Mouse (Mus musculus) CH12.LX (cell line): Measurements from ENCODE around the gene BC051019. TPM values are rescaled to one million over a fixed set of nuclear protein-coding genes. Genes with fewer than 3 reads are reported as not detected.

Experiments used
- DNase-seq: peaks from one replicate; pipeline ENCODE4 v3.0.0-alpha.2; 2013; ENCODE audit errors: extremely low read depth
- H3K27ac ChIP-seq: 2 replicates; pipeline ENCODE4 v1.5.1; 2012; ENCODE audit warnings: low read depth, mild to moderate bottlenecking, control low read depth, moderate library complexity; ENCODE audit not compliant: insufficient read depth
- H3K27me3 ChIP-seq: replicated peaks from 2 replicates; pipeline ENCODE3; 2012; ENCODE audit warnings: inconsistent platforms
- H3K36me3 ChIP-seq, 2 experiments: replicated peaks in 1 of 2; 2 replicates each; pipeline versions ENCODE3 to v1.6.1; 2012; ENCODE audit warnings: inconsistent platforms in 1 of 2, low read length in 1 of 2, mild to moderate bottlenecking in 1 of 2, mixed read lengths in 1 of 2, moderate library complexity in 1 of 2; ENCODE audit not compliant: control insufficient read depth in 1 of 2, insufficient read depth in 1 of 2
- H3K4me1 ChIP-seq, 2 experiments: 2 replicates each; pipeline ENCODE4 v1.6.1; 2012; ENCODE audit warnings: inconsistent platforms in 1 of 2, moderate library complexity in 1 of 2; ENCODE audit not compliant: insufficient read depth in 2 of 2, control insufficient read depth in 1 of 2
- H3K4me2 ChIP-seq: 2 replicates; pipeline ENCODE4 v1.6.1; 2012; ENCODE audit warnings: low read depth, mild to moderate bottlenecking, control low read depth; ENCODE audit not compliant: poor library complexity, insufficient read depth, severe bottlenecking
- H3K4me3 ChIP-seq, 3 experiments: fragments of 150-350 bp in 1 of 3; sonication (generic) in 1 of 3; replicated peaks in 1 of 3; 2 replicates each; pipeline versions ENCODE3 to v1.5.1; 2011 to 2012; ENCODE audit warnings: low read depth in 2 of 3, low read length in 2 of 3, mild to moderate bottlenecking in 2 of 3, moderate library complexity in 2 of 3, control low read depth in 1 of 3, improper control_type of control experiment in 1 of 3, inconsistent platforms in 1 of 3, mixed read lengths in 1 of 3; ENCODE audit not compliant: poor library complexity in 1 of 3
- H3K79me2 ChIP-seq: replicated peaks from 2 replicates; pipeline ENCODE4 v1.6.1; 2012; ENCODE audit warnings: mild to moderate bottlenecking, moderate library complexity; ENCODE audit not compliant: control insufficient read depth, poor library complexity, insufficient read depth, severe bottlenecking; ENCODE audit errors: extremely low read depth
- H3K9ac ChIP-seq: 2 replicates; pipeline ENCODE4 v1.6.1; 2012; ENCODE audit warnings: low read depth, mild to moderate bottlenecking, control low read depth, moderate library complexity; ENCODE audit not compliant: insufficient read depth
- H3K9me3 ChIP-seq: replicated peaks from 2 replicates; pipeline ENCODE3; 2012; ENCODE audit warnings: low read length, inconsistent platforms, mixed read lengths
- CHD2 ChIP-seq: IDR thresholded peaks from 2 replicates; pipeline ENCODE4 v1.6.1; 2011; ENCODE audit warnings: low read length, improper control_type of control experiment
- CTCF ChIP-seq, 2 experiments: IDR thresholded peaks in 1 of 2; conservative IDR thresholded peaks in 1 of 2; 2 replicates each; pipeline ENCODE4 v1.5.1; 2011 to 2012; ENCODE audit warnings: low read depth in 2 of 2, low read length in 2 of 2, improper control_type of control experiment in 1 of 2, inconsistent platforms in 1 of 2, mild to moderate bottlenecking in 1 of 2, moderate library complexity in 1 of 2
- EP300 ChIP-seq: IDR thresholded peaks from 2 replicates; pipeline ENCODE4 v1.6.1; 2011; ENCODE audit warnings: low read length, improper control_type of control experiment
- IRF4 ChIP-seq: IDR thresholded peaks from 2 replicates; pipeline ENCODE4 v1.6.1; 2014; ENCODE audit warnings: low read depth, mild to moderate bottlenecking, inconsistent platforms, low read length, improper control_type of control experiment
- KAT2A ChIP-seq: IDR thresholded peaks from 2 replicates; pipeline ENCODE4 v1.6.1; 2012; ENCODE audit warnings: low read length, improper control_type of control experiment, inconsistent platforms; ENCODE audit not compliant: insufficient replicate concordance
- MAX ChIP-seq: IDR thresholded peaks from 2 replicates; pipeline ENCODE4 v1.6.1; 2011; ENCODE audit warnings: low read length, improper control_type of control experiment
- MAZ ChIP-seq: IDR thresholded peaks from 2 replicates; pipeline ENCODE4 v1.6.1; 2012; ENCODE audit warnings: low read depth, mild to moderate bottlenecking, inconsistent platforms, low read length, improper control_type of control experiment, moderate library complexity
- MYC ChIP-seq: IDR thresholded peaks from 2 replicates; pipeline ENCODE4 v1.6.1; 2011; ENCODE audit warnings: low read depth, mild to moderate bottlenecking, improper control_type of control experiment, low read length
- NRF1 ChIP-seq: IDR thresholded peaks from 2 replicates; pipeline ENCODE4 v1.6.1; 2014; ENCODE audit warnings: low read depth, mild to moderate bottlenecking, inconsistent platforms, low read length, improper control_type of control experiment, moderate library complexity
- POLR2A ChIP-seq: IDR thresholded peaks from 2 replicates; pipeline ENCODE4 v1.6.1; 2011; ENCODE audit warnings: low read depth, mild to moderate bottlenecking, improper control_type of control experiment, low read length
- RCOR1 ChIP-seq: conservative IDR thresholded peaks from 2 replicates; pipeline ENCODE4 v1.6.1; 2012; ENCODE audit warnings: low read depth, mild to moderate bottlenecking, inconsistent platforms, low read length, improper control_type of control experiment
- SIN3A ChIP-seq: IDR thresholded peaks from 2 replicates; pipeline ENCODE4 v1.6.1; 2012; ENCODE audit warnings: low read length, improper control_type of control experiment, inconsistent platforms
- SMC3 ChIP-seq: IDR thresholded peaks from 2 replicates; pipeline ENCODE4 v1.6.1; 2011; ENCODE audit warnings: low read depth, low read length, improper control_type of control experiment
- TBP ChIP-seq: conservative IDR thresholded peaks from 2 replicates; pipeline ENCODE4 v1.6.1; 2011; ENCODE audit warnings: low read depth, low read length, improper control_type of control experiment
- TCF12 ChIP-seq: IDR thresholded peaks from 2 replicates; pipeline ENCODE4 v1.6.1; 2014; ENCODE audit warnings: low read depth, mild to moderate bottlenecking, inconsistent platforms, low read length, improper control_type of control experiment
- UBTF ChIP-seq: IDR thresholded peaks from 2 replicates; pipeline ENCODE4 v1.6.1; 2012; ENCODE audit warnings: low read depth, mild to moderate bottlenecking, inconsistent platforms, low read length, improper control_type of control experiment, moderate library complexity
- ZNF384 ChIP-seq: IDR thresholded peaks from 2 replicates; pipeline ENCODE4 v1.6.1; 2012; ENCODE audit warnings: low read depth, low read length, improper control_type of control experiment, inconsistent platforms
- dilution Hi-C: fragments of 300-500 bp; cut with MboI; formaldehyde crosslinking; loops from 2 replicates; pipeline ENCODE4 v1.14.3; 2020; ENCODE audit warnings: low sequenced_read_pairs; ENCODE audit not compliant: extremely low pct_unique_long_range_greater_than_20kb, extremely low pct_ligation_motif_present
- in situ Hi-C: fragments of 300-500 bp; cut with MboI; formaldehyde crosslinking; loops from 3 replicates; pipeline ENCODE4 v1.14.3; 2019; ENCODE audit warnings: low sequenced_read_pairs, low pct_ligation_motif_present, low pct_unique_long_range_greater_than_20kb, mixed read lengths
- polyA plus RNA-seq: library from polyadenylated mRNA; unstranded; fragments of >175 nt; gene quantifications from 2 replicates; pipeline ENCODE4 v1.2.1, GENCODE M21; 2012; ENCODE audit warnings: low read depth; ENCODE audit not compliant: insufficient read length
- total RNA-seq, 2 experiments: library from RNA; depleted of rRNA; stranded (reverse); fragments of 300-350 nt in 1 of 2; fragments of >200 nt in 1 of 2; gene quantifications; 2 replicates each; pipeline ENCODE4 v1.2.3; 2012 to 2014

BC051019 gene
- total and polyA plus RNA-seq, 3 experiments: 0.17 to 0.33 TPM; not detected in 1

GRCm38 (mm10) chr7:109767575-109768350 lies 44.1 kb upstream of the BC051019 start:
- Histone ChIP-seq H3K36me3 (no peaks in the 10 kb centered on the region), H3K4me3 (no peak overlapping the region), H3K9ac (no peak overlapping the region), H3K4me2 (no peak overlapping the region), H3K4me1 (peaks cover 0 to 4% of the 10 kb centered on the region in 2 experiments; a peak in 1 of 4 replicates), H3K27ac (no peak overlapping the region), H3K79me2 (no peaks in the 10 kb centered on the region), H3K9me3 (no peaks in the 10 kb centered on the region), H3K27me3 (no peaks in the 10 kb centered on the region)
- dilution Hi-C loops (no loop called here), in situ Hi-C loops (no loop called here)
- DNase-seq: no peak
- no peak for TF ChIP-seq MYC
- no peak for TF ChIP-seq SIN3A
- no peak for TF ChIP-seq TBP
- no peak for TF ChIP-seq IRF4
- no peak for TF ChIP-seq MAZ
- TF ChIP-seq KAT2A: no peak
- no peak for TF ChIP-seq ZNF384
- TF ChIP-seq SMC3: no peak
- TF ChIP-seq CHD2: no peak
- no peak for TF ChIP-seq CTCF (conservative IDR thresholded peaks at IDR 0.05 in 1 of 2, IDR thresholded peaks at IDR 0.05 in 1 of 2; ENCODE audit: low read depth in 2 of 2, low read length in 2 of 2)
- TF ChIP-seq NRF1: no peak

GRCm38 (mm10) chr7:109764009-109764408 lies 40.4 kb upstream of the BC051019 start:
- dilution Hi-C loops: no loop called here
- no peak overlapping the region for H3K27ac ChIP-seq

GRCm38 (mm10) chr7:109756291-109756690 lies 32.6 kb upstream of the BC051019 start:
- no peak overlapping the region for H3K9ac ChIP-seq
- H3K9me3 ChIP-seq: no peaks in the 10 kb centered on the region
- in situ Hi-C loops: no loop called here

More at GRCm38 (mm10) chr7:109764009-109764408, 40.4 kb upstream of the BC051019 start:
- Histone ChIP-seq H3K9ac (no peak overlapping the region), H3K27me3 (no peaks in the 10 kb centered on the region), H3K4me2 (no peak overlapping the region), H3K4me1 (no peaks in the 10 kb centered on the region), H3K4me3 (no peak overlapping the region), H3K79me2 (no peaks in the 10 kb centered on the region), H3K9me3 (no peaks in the 10 kb centered on the region), H3K36me3 (no peaks in the 10 kb centered on the region)
- no peak for DNase-seq
- in situ Hi-C loops: no loop called here
- TF ChIP-seq POLR2A: no peak
- no peak for TF ChIP-seq IRF4
- no peak for TF ChIP-seq EP300
- no peak for TF ChIP-seq MAX
- no peak for TF ChIP-seq RCOR1
- TF ChIP-seq TCF12: no peak

More at GRCm38 (mm10) chr7:109756291-109756690, 32.6 kb upstream of the BC051019 start:
- Histone ChIP-seq H3K4me1 (peaks cover 0 to 9% of the 10 kb centered on the region in 2 experiments; a peak in 2 of 4 replicates), H3K79me2 (no peaks in the 10 kb centered on the region), H3K4me2 (no peak overlapping the region), H3K27ac (no peak overlapping the region), H3K27me3 (peaks cover 2% of the 10 kb centered on the region), H3K36me3 (peaks cover 0 to 4% of the 10 kb centered on the region in 2 experiments), H3K4me3 (no peak overlapping the region)
- no peak for DNase-seq
- TF ChIP-seq UBTF: no peak
- dilution Hi-C loops: no loop called here
